Mouse (Mus musculus): ENCODE measurements around the gene Olfr374. TPM values are rescaled to one million over a fixed set of nuclear protein-coding genes. Genes with fewer than 3 reads are reported as not detected.
"Not testable (repeated sequence)": the region's sequence is repeated elsewhere in the genome, so short reads cannot be mapped to it uniquely, and the experiment has no call there.

Olfr374 gene
- total RNA-seq, 1 experiment = 0.54 TPM

DNA sequence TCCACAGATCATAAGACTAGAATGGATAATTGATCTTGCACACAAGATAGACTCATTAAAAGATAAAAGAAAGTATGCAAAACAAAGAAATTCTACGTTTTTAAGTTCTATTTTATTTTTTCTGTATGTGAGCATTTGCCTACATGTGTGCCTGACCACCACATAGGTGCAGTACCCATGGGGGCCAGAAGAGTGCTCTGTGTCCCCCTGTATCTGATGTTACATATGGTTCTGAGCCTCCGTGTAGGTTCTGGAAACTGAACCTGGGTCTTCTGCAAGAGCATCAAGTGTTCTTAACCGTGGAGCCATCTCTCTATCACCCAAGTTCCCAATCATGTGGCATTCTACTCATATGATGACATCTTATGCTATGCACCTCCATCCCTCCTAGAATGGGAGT lies 5.6 kb downstream of the Olfr374 start:
- in situ Hi-C loops (cut with MboI; ENCODE audit: low sequenced_read_pairs in 2 of 2, unreplicated experiment in 2 of 2) = no loop called here
- Histone ChIP-seq H3K9me3 (ENCODE audit: control insufficient read depth, insufficient read depth, low read depth, low read length) (no peaks in the 10 kb centered on the region), H3K4me1 (ENCODE audit: control insufficient read depth in 2 of 2, insufficient read depth in 2 of 2, low read length in 2 of 2, poor library complexity in 1 of 2) (no peaks in the 10 kb centered on the region), H3K36me3 (ENCODE audit: control insufficient read depth, insufficient read depth, low read length, poor library complexity, severe bottlenecking) (no peaks in the 10 kb centered on the region), H3K4me3 (ENCODE audit: insufficient read depth in 1 of 2, low read depth in 1 of 2, low read length in 2 of 2, poor library complexity in 1 of 2, severe bottlenecking in 1 of 2) (no peak overlapping the region), H3K9ac (ENCODE audit: insufficient read depth, low read depth, low read length, poor library complexity, severe bottlenecking) (no peak overlapping the region), H3K27ac (ENCODE audit: insufficient read depth, low read depth, low read length, poor library complexity, severe bottlenecking) (no peak overlapping the region)
- DNase-seq (ENCODE audit: low read depth, low spot score) = peak; percentile 47
- TF ChIP-seq HCFC1 (IDR thresholded peaks at IDR 0.05; ENCODE audit: borderline replicate concordance, insufficient read depth, low read length) = no peak
- no peak for TF ChIP-seq ZNF384 (IDR thresholded peaks at IDR 0.05; ENCODE audit: low read depth, low read length)
- TF ChIP-seq ZC3H11A (IDR thresholded peaks at IDR 0.05; ENCODE audit: borderline replicate concordance, low read depth, low read length) = peak; percentile 49; the same call in 1 of the 2 replicates

DNA sequence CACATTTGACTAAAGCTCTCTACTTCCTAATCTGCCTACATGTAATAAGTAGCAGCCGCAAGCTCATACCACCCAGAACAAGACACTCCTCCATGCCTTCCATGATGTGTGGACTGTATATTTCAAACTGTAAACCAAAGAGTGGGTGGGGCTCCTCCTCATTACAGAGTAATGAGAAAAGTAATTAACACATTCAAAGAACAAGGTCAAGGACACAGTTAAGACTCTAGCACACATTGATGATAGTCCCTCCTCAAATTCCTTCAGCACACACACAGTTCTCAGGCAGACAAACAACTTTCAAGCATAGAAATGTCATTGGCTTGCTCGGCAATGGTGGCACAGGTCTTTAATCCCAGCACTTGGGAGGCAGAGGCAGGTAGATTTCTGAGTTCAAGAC lies 8.4 kb downstream of the Olfr374 start:
- TF ChIP-seq MAFK (IDR thresholded peaks at IDR 0.05; ENCODE audit: insufficient read depth, low read depth, low read length) (no peak), ZNF384 (IDR thresholded peaks at IDR 0.05; ENCODE audit: low read depth, low read length) (no peak), ZC3H11A (IDR thresholded peaks at IDR 0.05; ENCODE audit: borderline replicate concordance, low read depth, low read length) (no peak), HCFC1 (IDR thresholded peaks at IDR 0.05; ENCODE audit: borderline replicate concordance, insufficient read depth, low read length) (no peak), CHD2 (IDR thresholded peaks at IDR 0.05; ENCODE audit: low read depth, low read length) (no peak)
- H3K4me3 ChIP-seq (ENCODE audit: insufficient read depth in 1 of 2, low read depth in 1 of 2, low read length in 2 of 2, poor library complexity in 1 of 2, severe bottlenecking in 1 of 2) = no peak overlapping the region
- no peaks in the 10 kb centered on the region for H3K36me3 ChIP-seq (ENCODE audit: control insufficient read depth, insufficient read depth, low read length, poor library complexity, severe bottlenecking)
- no peaks in the 10 kb centered on the region for H3K4me1 ChIP-seq (ENCODE audit: control insufficient read depth in 2 of 2, insufficient read depth in 2 of 2, low read length in 2 of 2, poor library complexity in 1 of 2)
- no peak overlapping the region for H3K27ac ChIP-seq (ENCODE audit: insufficient read depth, low read depth, low read length, poor library complexity, severe bottlenecking)
- no peaks in the 10 kb centered on the region for H3K9me3 ChIP-seq (ENCODE audit: control insufficient read depth, insufficient read depth, low read depth, low read length)
- no peak for DNase-seq (ENCODE audit: low read depth, low spot score)
- no peak overlapping the region for H3K9ac ChIP-seq (ENCODE audit: insufficient read depth, low read depth, low read length, poor library complexity, severe bottlenecking)
- in situ Hi-C loops (cut with MboI; ENCODE audit: low sequenced_read_pairs in 2 of 2, unreplicated experiment in 2 of 2) = no loop called here

DNA sequence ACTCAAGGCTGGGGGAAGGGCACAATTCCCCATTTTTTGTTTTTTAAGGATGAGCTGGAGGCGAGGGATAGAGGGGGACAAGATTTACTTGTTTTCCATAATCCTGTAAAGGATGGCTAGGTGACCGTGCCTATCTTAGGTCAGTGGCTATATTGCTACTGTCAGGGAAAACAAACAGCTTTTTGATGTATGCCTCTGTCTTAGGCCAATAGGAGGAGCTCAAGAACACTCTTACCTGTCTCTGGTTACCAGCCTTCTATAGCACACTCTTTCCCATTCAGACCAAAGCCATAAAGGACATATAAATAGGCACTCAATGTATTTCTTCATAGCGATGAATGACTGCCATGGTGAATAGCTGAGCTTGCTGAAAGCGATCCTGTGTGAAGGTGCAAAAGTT lies 11.8 kb downstream of the Olfr374 start:
- Histone ChIP-seq H3K9me3 (ENCODE audit: control insufficient read depth, insufficient read depth, low read depth, low read length) (no peaks in the 10 kb centered on the region), H3K9ac (ENCODE audit: insufficient read depth, low read depth, low read length, poor library complexity, severe bottlenecking) (no peak overlapping the region), H3K27ac (ENCODE audit: insufficient read depth, low read depth, low read length, poor library complexity, severe bottlenecking) (no peak overlapping the region), H3K4me3 (ENCODE audit: insufficient read depth in 1 of 2, low read depth in 1 of 2, low read length in 2 of 2, poor library complexity in 1 of 2, severe bottlenecking in 1 of 2) (no peak overlapping the region), H3K4me1 (ENCODE audit: control insufficient read depth in 2 of 2, insufficient read depth in 2 of 2, low read length in 2 of 2, poor library complexity in 1 of 2) (no peaks in the 10 kb centered on the region), H3K36me3 (ENCODE audit: control insufficient read depth, insufficient read depth, low read length, poor library complexity, severe bottlenecking) (no peaks in the 10 kb centered on the region)
- no peak for DNase-seq (ENCODE audit: low read depth, low spot score)
- in situ Hi-C loops (cut with MboI; ENCODE audit: low sequenced_read_pairs in 2 of 2, unreplicated experiment in 2 of 2) = no loop called here
- no peak for TF ChIP-seq MAFK (IDR thresholded peaks at IDR 0.05; ENCODE audit: insufficient read depth, low read depth, low read length)
- no peak for TF ChIP-seq CHD2 (IDR thresholded peaks at IDR 0.05; ENCODE audit: low read depth, low read length)
- TF ChIP-seq HCFC1 (IDR thresholded peaks at IDR 0.05; ENCODE audit: borderline replicate concordance, insufficient read depth, low read length) = no peak

DNA sequence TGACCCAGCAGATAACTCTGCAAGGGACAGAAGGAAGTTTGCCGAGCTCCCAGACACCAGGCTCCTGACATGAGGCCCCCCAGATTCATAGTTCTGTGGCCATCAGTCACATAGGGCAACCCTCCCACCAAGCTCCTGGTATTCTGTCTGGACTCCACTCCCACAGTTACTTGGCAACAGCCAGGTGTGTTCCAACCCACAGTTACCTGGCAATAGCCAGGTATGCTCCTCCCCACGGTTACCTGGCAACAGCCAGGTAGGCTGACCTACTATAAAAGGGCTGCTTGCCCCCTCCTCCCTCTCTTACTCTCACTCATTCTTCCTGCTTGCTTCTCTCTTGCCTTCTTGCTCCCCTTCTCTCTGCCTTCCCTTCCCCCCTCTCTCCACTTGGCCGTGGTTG lies 14.6 kb downstream of the Olfr374 start:
- in situ Hi-C loops (cut with MboI; ENCODE audit: low sequenced_read_pairs in 2 of 2, unreplicated experiment in 2 of 2) = not testable (repeated sequence)

DNA sequence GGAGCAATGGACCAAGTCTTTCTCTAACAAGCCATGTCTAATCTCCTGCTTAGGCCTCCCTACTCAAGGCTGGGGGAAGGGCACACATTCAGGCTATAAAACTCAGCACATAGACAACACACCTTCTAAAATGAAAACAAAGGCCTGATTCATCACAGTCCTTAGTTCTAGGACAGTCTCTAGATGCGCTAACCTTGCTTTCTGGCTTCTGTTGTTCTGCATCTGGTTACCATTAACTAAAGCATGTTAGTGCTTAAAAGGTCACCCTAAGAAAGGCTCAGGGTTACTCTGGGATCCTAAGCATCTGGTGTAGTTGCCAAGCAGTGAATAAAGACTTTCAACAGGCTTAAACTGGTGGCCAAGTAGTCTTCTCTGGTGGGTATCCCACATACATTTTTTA lies 15.2 kb downstream of the Olfr374 start:
- in situ Hi-C loops (cut with MboI; ENCODE audit: low sequenced_read_pairs in 2 of 2, unreplicated experiment in 2 of 2) = no loop called here
- DNase-seq (ENCODE audit: low read depth, low spot score) = no peak

More for the DNA sequence above, 14.6 kb downstream of the Olfr374 start:
- not testable (repeated sequence) for H3K9me3 ChIP-seq (ENCODE audit: control insufficient read depth, insufficient read depth, low read depth, low read length); H3K4me1 ChIP-seq (ENCODE audit: control insufficient read depth in 2 of 2, insufficient read depth in 2 of 2, low read length in 2 of 2, poor library complexity in 1 of 2); DNase-seq (ENCODE audit: low read depth, low spot score); H3K4me3 ChIP-seq (ENCODE audit: insufficient read depth in 1 of 2, low read depth in 1 of 2, low read length in 2 of 2, poor library complexity in 1 of 2, severe bottlenecking in 1 of 2); H3K27ac ChIP-seq (ENCODE audit: insufficient read depth, low read depth, low read length, poor library complexity, severe bottlenecking); H3K36me3 ChIP-seq (ENCODE audit: control insufficient read depth, insufficient read depth, low read length, poor library complexity, severe bottlenecking); H3K9ac ChIP-seq (ENCODE audit: insufficient read depth, low read depth, low read length, poor library complexity, severe bottlenecking)

More for the DNA sequence above, 15.2 kb downstream of the Olfr374 start:
- H3K27ac ChIP-seq (ENCODE audit: insufficient read depth, low read depth, low read length, poor library complexity, severe bottlenecking) = no peak overlapping the region
- no peaks in the 10 kb centered on the region for H3K36me3 ChIP-seq (ENCODE audit: control insufficient read depth, insufficient read depth, low read length, poor library complexity, severe bottlenecking)
- TF ChIP-seq CHD2 (IDR thresholded peaks at IDR 0.05; ENCODE audit: low read depth, low read length) (no peak), ZNF384 (IDR thresholded peaks at IDR 0.05; ENCODE audit: low read depth, low read length) (no peak), ZC3H11A (IDR thresholded peaks at IDR 0.05; ENCODE audit: borderline replicate concordance, low read depth, low read length) (no peak), MAFK (IDR thresholded peaks at IDR 0.05; ENCODE audit: insufficient read depth, low read depth, low read length) (no peak), HCFC1 (IDR thresholded peaks at IDR 0.05; ENCODE audit: borderline replicate concordance, insufficient read depth, low read length) (no peak)
- H3K4me3 ChIP-seq (ENCODE audit: insufficient read depth in 1 of 2, low read depth in 1 of 2, low read length in 2 of 2, poor library complexity in 1 of 2, severe bottlenecking in 1 of 2) = no peak overlapping the region
- H3K4me1 ChIP-seq (ENCODE audit: control insufficient read depth in 2 of 2, insufficient read depth in 2 of 2, low read length in 2 of 2, poor library complexity in 1 of 2) = no peaks in the 10 kb centered on the region
- no peak overlapping the region for H3K9ac ChIP-seq (ENCODE audit: insufficient read depth, low read depth, low read length, poor library complexity, severe bottlenecking)
- H3K9me3 ChIP-seq (ENCODE audit: control insufficient read depth, insufficient read depth, low read depth, low read length) = no peaks in the 10 kb centered on the region

Measured in ES-E14 (cell line).